Mouse (Mus musculus) kidney, embryonic 15.5 days (tissue): Measurements from ENCODE around the gene Zcchc24. TPM values are rescaled to one million over a fixed set of nuclear protein-coding genes. Genes with fewer than 3 reads are reported as not detected.

Experiments used
- ATAC-seq: fragments of 200-750 bp; cut with Nextera tagmentation; replicated peaks from 2 replicates; pipeline ENCODE4 v1.8.0; 2017; ENCODE audit warnings: moderate TSS enrichment; ENCODE audit not compliant: low FRiP score
- H3K27ac ChIP-seq: fragments of 300-500 bp; sonication (generic); 2 replicates; pipeline ENCODE4 v1.5.1; 2015; ENCODE audit warnings: mild to moderate bottlenecking, inconsistent platforms
- H3K27me3 ChIP-seq: fragments of 300-500 bp; sonication (generic); 2 replicates; pipeline ENCODE4 v1.6.1; 2015; ENCODE audit warnings: inconsistent platforms
- H3K36me3 ChIP-seq: fragments of 300-500 bp; sonication (generic); 2 replicates; pipeline ENCODE4 v1.6.1; 2015; ENCODE audit warnings: inconsistent platforms
- H3K4me1 ChIP-seq: fragments of 300-500 bp; sonication (generic); 2 replicates; pipeline ENCODE4 v1.6.1; 2015; ENCODE audit warnings: inconsistent platforms
- H3K4me2 ChIP-seq: fragments of 300-500 bp; sonication (generic); 2 replicates; pipeline ENCODE4 v1.6.1; 2015; ENCODE audit warnings: moderate library complexity, mild to moderate bottlenecking, inconsistent platforms
- H3K4me3 ChIP-seq: fragments of 300-500 bp; sonication (generic); replicated peaks from 2 replicates; pipeline ENCODE4 v1.5.1; 2015; ENCODE audit warnings: mild to moderate bottlenecking, inconsistent platforms
- H3K9ac ChIP-seq: fragments of 300-500 bp; sonication (generic); 2 replicates; pipeline ENCODE4 v1.6.1; 2015; ENCODE audit warnings: mild to moderate bottlenecking, inconsistent platforms
- H3K9me3 ChIP-seq: fragments of 300-500 bp; sonication (generic); replicated peaks from 2 replicates; pipeline ENCODE4 v1.6.1; 2016; ENCODE audit warnings: inconsistent platforms
- WGBS: fragments of 180-500 bp; shearing (Covaris S2); methylation state at CpG from one replicate; pipeline ENCODE4 v1.1.7; 2015; ENCODE audit warnings: mixed read lengths; 5-methylcytosine and 5-hydroxymethylcytosine counted together
- polyA plus RNA-seq: library from polyadenylated mRNA; unstranded; fragments of >200 nt; fragmentation: Nextera tagmentation; extraction: Ambion mirVana; gene quantifications from 2 replicates; pipeline ENCODE4 v1.2.1, GENCODE M21; 2015

Zcchc24 gene
- polyA plus RNA-seq, 1 experiment from 2014 or later: 21.0 TPM

- peaks cover 4% of the 10 kb centered on the region for H3K36me3 ChIP-seq
- H3K9ac ChIP-seq: no peak overlapping the region
- H3K9me3 ChIP-seq: no peaks in the 10 kb centered on the region
- no peak overlapping the region for H3K4me2 ChIP-seq
- 39% methylated on average over 4 of the region's 4 CpGs for WGBS
- peaks cover 56% of the 10 kb centered on the region for H3K4me1 ChIP-seq
- peak overlapping the region; percentile 76 for H3K27ac ChIP-seq
- 0 out of 2 replicates have a peak, but pooled peaks have one; percentile 8 for ATAC-seq
- no peak overlapping the region for H3K4me3 ChIP-seq
- no peaks in the 10 kb centered on the region for H3K27me3 ChIP-seq
Observed at GRCm38 (mm10) chr14:25710073-25710472, 58.8 kb downstream of the Zcchc24 start.

GRCm38 (mm10) chr14:25708917-25709316 lies 59.9 kb downstream of the Zcchc24 start:
- 93% methylated on average over 2 of the region's 2 CpGs for WGBS
- Histone ChIP-seq H3K9me3 (no peaks in the 10 kb centered on the region), H3K27me3 (no peaks in the 10 kb centered on the region), H3K27ac (peak overlapping the region; percentile 76), H3K4me2 (no peak overlapping the region), H3K36me3 (no peaks in the 10 kb centered on the region), H3K4me3 (no peak overlapping the region), H3K9ac (no peak overlapping the region), H3K4me1 (peaks cover 48% of the 10 kb centered on the region)
- no peak for ATAC-seq

GRCm38 (mm10) chr14:25708451-25708850 lies 60.4 kb downstream of the Zcchc24 start:
- no peak overlapping the region for H3K4me2 ChIP-seq
- H3K27me3 ChIP-seq: no peaks in the 10 kb centered on the region
- no peak overlapping the region for H3K9ac ChIP-seq
- ATAC-seq: no peak
- H3K9me3 ChIP-seq: no peaks in the 10 kb centered on the region
- H3K27ac ChIP-seq: peak overlapping the region; percentile 76
- no peak overlapping the region for H3K4me3 ChIP-seq
- H3K4me1 ChIP-seq: peaks cover 44% of the 10 kb centered on the region
- WGBS: 59% methylated on average over 4 of the region's 4 CpGs
- H3K36me3 ChIP-seq: no peaks in the 10 kb centered on the region

GRCm38 (mm10) chr14:25707691-25708181 lies 61.1 kb downstream of the Zcchc24 start:
- H3K27ac ChIP-seq: peak overlapping the region; percentile 76
- WGBS: 44% methylated on average over 5 of the region's 5 CpGs
- no peak for ATAC-seq

GRCm38 (mm10) chr14:25701986-25702385 lies 66.9 kb downstream of the Zcchc24 start:
- Histone ChIP-seq H3K27ac (no peak overlapping the region), H3K36me3 (peaks cover 39% of the 10 kb centered on the region), H3K27me3 (no peaks in the 10 kb centered on the region), H3K4me1 (no peaks in the 10 kb centered on the region), H3K9ac (no peak overlapping the region), H3K4me3 (no peak overlapping the region), H3K9me3 (no peaks in the 10 kb centered on the region), H3K4me2 (no peak overlapping the region)
- ATAC-seq: no peak

More at GRCm38 (mm10) chr14:25707691-25708181, 61.1 kb downstream of the Zcchc24 start:
- Histone ChIP-seq H3K4me3 (no peak overlapping the region), H3K9me3 (no peaks in the 10 kb centered on the region), H3K9ac (no peak overlapping the region), H3K4me1 (peaks cover 44% of the 10 kb centered on the region), H3K36me3 (no peaks in the 10 kb centered on the region), H3K4me2 (no peak overlapping the region), H3K27me3 (no peaks in the 10 kb centered on the region)

GRCm38 (mm10) chr14:25696356-25696755 lies 72.5 kb downstream of the Zcchc24 start:
- WGBS: 74% methylated on average over 2 of the region's 2 CpGs
- peaks cover 50% of the 10 kb centered on the region for H3K36me3 ChIP-seq
- H3K9me3 ChIP-seq: no peaks in the 10 kb centered on the region
- H3K9ac ChIP-seq: no peak overlapping the region
- H3K27ac ChIP-seq: no peak overlapping the region
- H3K4me1 ChIP-seq: peaks cover 27% of the 10 kb centered on the region
- ATAC-seq: no peak
- no peak overlapping the region for H3K4me2 ChIP-seq
- no peak overlapping the region for H3K4me3 ChIP-seq
- H3K27me3 ChIP-seq: no peaks in the 10 kb centered on the region

GRCm38 (mm10) chr14:25695059-25695458 lies 73.8 kb downstream of the Zcchc24 start:
- H3K4me1 ChIP-seq: peaks cover 27% of the 10 kb centered on the region
- peak overlapping the region; percentile 65 for H3K9ac ChIP-seq
- peak overlapping the region; percentile 62 for H3K4me3 ChIP-seq
- ATAC-seq: no peak
- 54% methylated on average over 6 of the region's 6 CpGs for WGBS
- no peaks in the 10 kb centered on the region for H3K27me3 ChIP-seq
- H3K9me3 ChIP-seq: no peaks in the 10 kb centered on the region
- H3K36me3 ChIP-seq: peaks cover 42% of the 10 kb centered on the region
- H3K4me2 ChIP-seq: peak overlapping the region; percentile 91
- H3K27ac ChIP-seq: no peak overlapping the region

GRCm38 (mm10) chr14:25694569-25694897 lies 74.3 kb downstream of the Zcchc24 start:
- ATAC-seq: peak; percentile 66
- Histone ChIP-seq H3K9ac (peak overlapping the region; percentile 65), H3K4me1 (peaks cover 27% of the 10 kb centered on the region), H3K27me3 (no peaks in the 10 kb centered on the region), H3K27ac (peak overlapping the region; percentile 57), H3K4me2 (peak overlapping the region; percentile 91), H3K4me3 (peak overlapping the region; percentile 62), H3K36me3 (peaks cover 37% of the 10 kb centered on the region), H3K9me3 (no peaks in the 10 kb centered on the region)
- 0% methylated on average over 10 of the region's 10 CpGs for WGBS

GRCm38 (mm10) chr14:25693888-25694568 lies 74.8 kb downstream of the Zcchc24 start, which contains the start of gene Ppif:
Gene Ppif, plus strand, starts transcription at chr14:25694154.
- Histone ChIP-seq H3K4me3 (peak within 1 kb of the TSS; percentile 62), H3K4me2 (peak within 1 kb of the TSS; percentile 91), H3K36me3 (peaks cover 32% of the 10 kb centered on the region), H3K9me3 (no peaks in the 10 kb centered on the region), H3K27ac (peak within 1 kb of the TSS; percentile 57), H3K27me3 (no peaks in the 10 kb centered on the region), H3K9ac (peak within 1 kb of the TSS; percentile 65), H3K4me1 (peaks cover 27% of the 10 kb centered on the region)
- WGBS: under 1% methylated on average over 70 of the region's 70 CpGs
- peak; percentile 92 for ATAC-seq

- no peaks in the 10 kb centered on the region for H3K27me3 ChIP-seq
- WGBS: 59% methylated on average over 6 of the region's 6 CpGs
- peak; percentile 33 for ATAC-seq
- H3K36me3 ChIP-seq: peaks cover 26% of the 10 kb centered on the region
- peak overlapping the region; percentile 1; the same call in 1 of the 2 replicates for H3K9ac ChIP-seq
- peak overlapping the region; percentile 91 for H3K4me2 ChIP-seq
- no peaks in the 10 kb centered on the region for H3K9me3 ChIP-seq
- H3K27ac ChIP-seq: peak overlapping the region; percentile 11
- H3K4me1 ChIP-seq: peaks cover 27% of the 10 kb centered on the region
- H3K4me3 ChIP-seq: peak overlapping the region; percentile 62
Observed at GRCm38 (mm10) chr14:25693271-25693887, 75.5 kb downstream of the Zcchc24 start.

GRCm38 (mm10) chr14:25686983-25687901 lies 81.6 kb downstream of the Zcchc24 start:
- no peaks in the 10 kb centered on the region for H3K9me3 ChIP-seq
- no peaks in the 10 kb centered on the region for H3K36me3 ChIP-seq
- WGBS: 76% methylated on average over 10 of the region's 10 CpGs
- H3K4me3 ChIP-seq: no peak overlapping the region
- H3K4me2 ChIP-seq: no peak overlapping the region
- H3K27me3 ChIP-seq: no peaks in the 10 kb centered on the region
- no peaks in the 10 kb centered on the region for H3K4me1 ChIP-seq
- no peak for ATAC-seq
- H3K27ac ChIP-seq: no peak overlapping the region
- H3K9ac ChIP-seq: no peak overlapping the region
